Mouse (Mus musculus): ENCODE data around the gene Gm5105. TPM values are rescaled to one million over a fixed set of nuclear protein-coding genes. Genes with fewer than 3 reads are reported as not detected.

Gene Gm5105
- polyA plus RNA-seq (2012; rRNA removed): not detected in 2 replicates

DNA sequence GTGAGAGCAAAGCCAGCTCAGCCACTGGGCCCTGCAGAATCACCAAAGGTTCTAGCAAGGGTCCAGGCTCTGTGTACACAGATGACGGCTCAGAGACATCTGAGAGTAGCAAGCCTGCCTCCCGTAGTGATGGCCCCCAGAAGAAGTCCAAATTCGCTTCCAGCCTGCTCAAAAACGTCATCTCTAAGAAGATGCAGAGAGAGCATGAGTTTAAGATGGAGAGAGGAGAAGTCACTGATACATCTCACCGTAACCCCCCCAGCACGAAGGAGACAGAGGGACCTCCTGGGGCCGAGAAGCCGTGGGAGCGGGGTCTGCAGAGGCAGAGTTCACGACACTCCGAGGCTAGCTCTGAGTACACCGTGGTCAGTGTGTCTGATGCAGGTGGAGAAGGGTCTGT lies at the start of gene Gm5105:
Gene Gm5105 (minus strand): TSS at position 101 of the 400 bp plus-strand sequence.
- no peaks in the 10 kb centered on the region for H3K36me3 ChIP-seq (ENCODE audit: control insufficient read depth, insufficient read depth, low read length)
- 95% methylated on average over 12 of the region's 12 CpGs for WGBS
- H3K4me3 ChIP-seq (ENCODE audit: control insufficient read depth, insufficient read depth, low read length): no peak within 1 kb of the TSS
- TF ChIP-seq CTCF (IDR thresholded peaks at IDR 0.05; ENCODE audit: borderline replicate concordance, control insufficient read depth, extremely low read depth, insufficient read depth, low read length, poor library complexity): no peak
- no peak for TF ChIP-seq POLR2A (IDR thresholded peaks at IDR 0.05; ENCODE audit: control insufficient read depth, extremely low read depth, insufficient read depth, low read length, poor library complexity)
- no peak within 1 kb of the TSS for H3K27ac ChIP-seq (ENCODE audit: control insufficient read depth, insufficient read depth, low read length)
- no peaks in the 10 kb centered on the region for H3K27me3 ChIP-seq (ENCODE audit: control insufficient read depth, insufficient read depth, low read length)
- DNase-seq: no peak
- H3K4me1 ChIP-seq (replicated peaks; ENCODE audit: control insufficient read depth, insufficient read depth, low read length): no peaks in the 10 kb centered on the region

DNA sequence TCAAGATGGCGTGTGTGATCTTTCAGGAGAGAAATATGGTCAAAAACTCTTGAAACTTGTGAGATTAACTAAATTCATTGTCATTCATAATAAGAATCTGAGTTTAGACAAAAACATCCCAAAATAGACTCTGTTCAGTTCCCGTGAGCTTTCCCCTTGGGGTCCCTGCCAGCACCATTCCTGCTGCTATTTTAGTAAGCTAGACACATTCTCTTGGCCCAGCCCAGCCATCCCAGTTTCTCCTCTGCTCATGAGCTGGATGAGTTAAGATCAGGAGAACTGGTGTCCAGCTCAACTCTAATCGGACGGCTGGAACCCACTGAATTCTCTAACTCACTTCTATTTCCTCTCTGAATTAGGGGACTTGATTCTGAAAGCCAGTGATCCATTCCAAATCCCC lies 49.7 kb upstream of the Gm5105 start:
- WGBS: 99% methylated on average over 4 of the region's 4 CpGs
- no peak for DNase-seq
- no peak for TF ChIP-seq POLR2A (IDR thresholded peaks at IDR 0.05; ENCODE audit: control insufficient read depth, extremely low read depth, insufficient read depth, low read length, poor library complexity)
- TF ChIP-seq CTCF (IDR thresholded peaks at IDR 0.05; ENCODE audit: borderline replicate concordance, control insufficient read depth, extremely low read depth, insufficient read depth, low read length, poor library complexity): no peak
- Histone ChIP-seq H3K4me3 (ENCODE audit: control insufficient read depth, insufficient read depth, low read length) (no peak overlapping the region), H3K4me1 (replicated peaks; ENCODE audit: control insufficient read depth, insufficient read depth, low read length) (no peaks in the 10 kb centered on the region; the same call in 1 of the 2 replicates), H3K36me3 (ENCODE audit: control insufficient read depth, insufficient read depth, low read length) (no peaks in the 10 kb centered on the region), H3K27me3 (ENCODE audit: control insufficient read depth, insufficient read depth, low read length) (no peaks in the 10 kb centered on the region), H3K27ac (ENCODE audit: control insufficient read depth, insufficient read depth, low read length) (no peak overlapping the region)

DNA sequence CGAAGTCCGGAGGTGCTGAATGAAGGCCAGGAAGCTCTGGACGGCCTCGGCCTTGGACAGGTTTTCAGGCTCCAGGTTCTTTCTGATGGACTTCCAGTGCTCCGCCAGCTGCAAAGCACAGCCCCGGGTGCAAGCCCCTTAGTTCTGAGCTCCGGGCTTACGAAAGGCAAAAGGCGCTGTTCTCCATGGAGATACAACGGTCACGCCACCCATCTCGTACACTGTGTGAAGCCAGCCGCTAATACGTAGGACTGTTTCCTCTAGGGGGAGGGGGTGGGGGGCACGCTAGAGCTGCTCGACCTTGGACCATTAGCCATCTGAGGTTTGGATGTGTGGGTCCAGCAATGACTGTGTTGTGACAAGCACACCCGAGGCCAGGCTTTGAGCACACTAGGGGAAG lies 46.9 kb upstream of the Gm5105 start:
- Histone ChIP-seq H3K36me3 (ENCODE audit: control insufficient read depth, insufficient read depth, low read length) (no peaks in the 10 kb centered on the region), H3K27me3 (ENCODE audit: control insufficient read depth, insufficient read depth, low read length) (no peaks in the 10 kb centered on the region), H3K4me1 (replicated peaks; ENCODE audit: control insufficient read depth, insufficient read depth, low read length) (no peaks in the 10 kb centered on the region; the same call in 1 of the 2 replicates), H3K4me3 (ENCODE audit: control insufficient read depth, insufficient read depth, low read length) (no peak overlapping the region), H3K27ac (ENCODE audit: control insufficient read depth, insufficient read depth, low read length) (no peak overlapping the region)
- no peak for DNase-seq
- TF ChIP-seq CTCF (IDR thresholded peaks at IDR 0.05; ENCODE audit: borderline replicate concordance, control insufficient read depth, extremely low read depth, insufficient read depth, low read length, poor library complexity): no peak
- no peak for TF ChIP-seq POLR2A (IDR thresholded peaks at IDR 0.05; ENCODE audit: control insufficient read depth, extremely low read depth, insufficient read depth, low read length, poor library complexity)
- WGBS: 94% methylated on average over 17 of the region's 17 CpGs

DNA sequence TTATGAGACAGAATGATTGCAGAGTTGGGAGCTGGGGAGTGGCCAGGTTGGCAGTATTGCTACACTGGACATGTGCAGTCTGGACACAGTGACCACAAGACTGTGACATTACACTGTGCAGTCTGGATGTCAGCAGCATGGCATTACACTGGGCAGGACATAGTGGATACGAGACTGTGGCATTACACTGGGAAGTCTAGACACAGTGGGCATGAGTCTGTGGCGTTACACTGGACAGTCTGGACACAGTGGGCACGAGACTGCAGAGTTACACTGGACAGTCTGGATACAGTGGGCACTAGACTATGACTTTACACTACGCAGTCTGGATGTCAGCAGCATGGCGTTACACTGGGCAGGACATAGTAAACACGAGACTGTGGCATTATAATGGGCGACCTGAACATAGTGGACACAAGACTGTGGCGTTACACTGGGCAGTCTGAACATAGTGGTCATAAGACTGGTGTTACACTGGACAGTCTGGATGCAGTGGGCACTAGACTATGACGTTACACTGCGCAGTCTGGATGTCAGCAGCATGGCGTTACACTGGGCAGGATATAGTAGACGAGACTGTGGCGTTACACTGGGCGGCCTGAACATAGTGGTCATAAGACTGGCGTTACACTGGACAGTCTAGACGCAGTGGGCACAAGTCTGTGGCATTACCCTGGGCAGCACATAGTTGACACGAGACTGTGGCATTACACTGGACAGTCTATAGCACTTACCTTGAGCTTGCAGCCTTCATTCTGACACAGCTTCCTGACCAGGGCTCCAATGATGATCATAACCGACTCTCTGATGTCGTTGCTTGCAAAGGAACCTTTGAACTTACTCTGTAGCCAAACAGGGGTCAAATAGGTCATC lies 44.0 kb upstream of the Gm5105 start:
- H3K36me3 ChIP-seq (ENCODE audit: control insufficient read depth, insufficient read depth, low read length): no peaks in the 10 kb centered on the region
- 95% methylated on average over 19 of the region's 19 CpGs for WGBS
- H3K4me3 ChIP-seq (ENCODE audit: control insufficient read depth, insufficient read depth, low read length): no peak overlapping the region

DNA sequence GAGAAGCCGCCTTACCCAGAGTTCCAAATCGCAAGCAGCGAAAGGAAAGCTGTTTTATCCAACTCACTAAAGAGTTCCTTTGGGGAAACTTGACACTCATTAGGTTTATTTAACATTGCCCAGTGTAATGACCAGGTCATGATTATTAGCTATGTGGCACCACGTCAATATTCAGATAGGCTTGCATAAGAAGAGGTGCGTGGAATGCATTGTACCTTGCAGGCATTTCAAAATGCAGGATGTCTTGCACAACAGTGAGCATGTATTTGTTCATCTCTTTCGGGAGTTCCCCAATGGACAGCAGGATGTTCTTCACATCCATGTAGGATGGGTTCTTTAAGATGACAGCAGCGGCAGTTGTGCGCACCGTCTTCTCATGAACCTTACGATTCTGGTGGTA lies 39.7 kb upstream of the Gm5105 start:
- Histone ChIP-seq H3K4me1 (replicated peaks; ENCODE audit: control insufficient read depth, insufficient read depth, low read length) (no peaks in the 10 kb centered on the region), H3K4me3 (ENCODE audit: control insufficient read depth, insufficient read depth, low read length) (no peak overlapping the region), H3K36me3 (ENCODE audit: control insufficient read depth, insufficient read depth, low read length) (no peaks in the 10 kb centered on the region), H3K27ac (ENCODE audit: control insufficient read depth, insufficient read depth, low read length) (no peak overlapping the region), H3K27me3 (ENCODE audit: control insufficient read depth, insufficient read depth, low read length) (no peaks in the 10 kb centered on the region)
- WGBS: 97% methylated on average over 10 of the region's 10 CpGs
- no peak for DNase-seq
- TF ChIP-seq POLR2A (IDR thresholded peaks at IDR 0.05; ENCODE audit: control insufficient read depth, extremely low read depth, insufficient read depth, low read length, poor library complexity): no peak
- no peak for TF ChIP-seq CTCF (IDR thresholded peaks at IDR 0.05; ENCODE audit: borderline replicate concordance, control insufficient read depth, extremely low read depth, insufficient read depth, low read length, poor library complexity)

More for the DNA sequence above, 44.0 kb upstream of the Gm5105 start:
- H3K27me3 ChIP-seq (ENCODE audit: control insufficient read depth, insufficient read depth, low read length): no peaks in the 10 kb centered on the region
- H3K4me1 ChIP-seq (replicated peaks; ENCODE audit: control insufficient read depth, insufficient read depth, low read length): no peaks in the 10 kb centered on the region
- no peak for DNase-seq
- no peak overlapping the region for H3K27ac ChIP-seq (ENCODE audit: control insufficient read depth, insufficient read depth, low read length)
- TF ChIP-seq CTCF (IDR thresholded peaks at IDR 0.05; ENCODE audit: borderline replicate concordance, control insufficient read depth, extremely low read depth, insufficient read depth, low read length, poor library complexity): no peak
- TF ChIP-seq POLR2A (IDR thresholded peaks at IDR 0.05; ENCODE audit: control insufficient read depth, extremely low read depth, insufficient read depth, low read length, poor library complexity): no peak

DNA sequence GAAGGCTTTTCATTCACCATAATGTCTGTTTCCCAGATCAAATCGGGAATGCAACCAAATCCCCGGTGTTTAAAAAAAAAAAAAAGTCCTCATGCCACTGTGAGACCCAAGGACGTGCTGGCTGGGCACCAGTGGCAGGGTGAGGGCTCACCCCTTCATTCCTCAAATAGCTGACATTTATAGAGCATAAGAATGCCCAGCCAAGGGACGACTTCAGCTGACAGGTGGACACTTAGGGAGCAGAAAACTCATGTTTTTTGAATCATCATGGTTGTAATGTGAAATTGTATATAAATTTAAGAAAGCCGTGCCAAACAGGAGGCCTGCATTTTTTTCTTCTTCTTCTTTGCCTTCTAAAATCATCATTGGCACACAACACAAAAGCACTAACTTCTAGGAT lies 37.9 kb upstream of the Gm5105 start:
- Histone ChIP-seq H3K4me1 (replicated peaks; ENCODE audit: control insufficient read depth, insufficient read depth, low read length) (no peaks in the 10 kb centered on the region), H3K36me3 (ENCODE audit: control insufficient read depth, insufficient read depth, low read length) (no peaks in the 10 kb centered on the region), H3K27me3 (ENCODE audit: control insufficient read depth, insufficient read depth, low read length) (no peaks in the 10 kb centered on the region), H3K4me3 (ENCODE audit: control insufficient read depth, insufficient read depth, low read length) (no peak overlapping the region), H3K27ac (ENCODE audit: control insufficient read depth, insufficient read depth, low read length) (no peak overlapping the region)
- TF ChIP-seq POLR2A (IDR thresholded peaks at IDR 0.05; ENCODE audit: control insufficient read depth, extremely low read depth, insufficient read depth, low read length, poor library complexity): no peak
- no peak for TF ChIP-seq CTCF (IDR thresholded peaks at IDR 0.05; ENCODE audit: borderline replicate concordance, control insufficient read depth, extremely low read depth, insufficient read depth, low read length, poor library complexity)
- no peak for DNase-seq
- WGBS: 94% methylated on average over 5 of the region's 5 CpGs
